Mouse (Mus musculus): ENCODE data around the gene Nmnat2. TPM values are rescaled to one million over a fixed set of nuclear protein-coding genes. Genes with fewer than 3 reads are reported as not detected.

Nmnat2 gene
- polyA plus RNA-seq, 1 experiment from 2014 or later: 99.6 TPM

- 52% methylated on average over 4 of the region's 4 CpGs for WGBS
- Histone ChIP-seq H3K4me1 (ENCODE audit: control insufficient read depth, insufficient read depth, low read length) (no peaks in the 10 kb centered on the region), H3K27me3 (ENCODE audit: control insufficient read depth, insufficient read depth, low read length) (no peaks in the 10 kb centered on the region), H3K4me3 (ENCODE audit: low read depth, low read length) (no peak overlapping the region), H3K4me2 (ENCODE audit: low read depth, low read length) (no peak overlapping the region), H3K9ac (replicated peaks; ENCODE audit: low read depth, low read length) (no peak overlapping the region), H3K27ac (ENCODE audit: low read depth, low read length) (no peak overlapping the region), H3K36me3 (ENCODE audit: control insufficient read depth, insufficient read depth, low read length) (no peaks in the 10 kb centered on the region), H3K9me3 (ENCODE audit: control insufficient read depth, low read length) (no peaks in the 10 kb centered on the region)
- ATAC-seq (ENCODE audit: low read depth): no peak
These were observed 11.8 kb upstream of the Nmnat2 start for GRCm38 (mm10) chr1:152942977-152943376.

- no peaks in the 10 kb centered on the region for H3K36me3 ChIP-seq (ENCODE audit: control insufficient read depth, insufficient read depth, low read length)
- no peak overlapping the region for H3K4me3 ChIP-seq (ENCODE audit: low read depth, low read length)
- H3K9me3 ChIP-seq (ENCODE audit: control insufficient read depth, low read length): no peaks in the 10 kb centered on the region
- no peak overlapping the region for H3K27ac ChIP-seq (ENCODE audit: low read depth, low read length)
- ATAC-seq (ENCODE audit: low read depth): no peak
- 72% methylated on average over 5 of the region's 5 CpGs for WGBS
- no peaks in the 10 kb centered on the region for H3K27me3 ChIP-seq (ENCODE audit: control insufficient read depth, insufficient read depth, low read length)
- no peak overlapping the region for H3K4me2 ChIP-seq (ENCODE audit: low read depth, low read length)
- H3K4me1 ChIP-seq (ENCODE audit: control insufficient read depth, insufficient read depth, low read length): peaks cover 15% of the 10 kb centered on the region
- no peak overlapping the region for H3K9ac ChIP-seq (replicated peaks; ENCODE audit: low read depth, low read length)
These were observed 626 bp upstream of the Nmnat2 start for GRCm38 (mm10) chr1:152954167-152954566.

GRCm38 (mm10) chr1:152955564-152956211 is 895 bp downstream of the Nmnat2 start:
- no peaks in the 10 kb centered on the region for H3K9me3 ChIP-seq (ENCODE audit: control insufficient read depth, low read length)
- no peaks in the 10 kb centered on the region for H3K27me3 ChIP-seq (ENCODE audit: control insufficient read depth, insufficient read depth, low read length)
- peak overlapping the region; percentile 91 for H3K4me2 ChIP-seq (ENCODE audit: low read depth, low read length)
- H3K27ac ChIP-seq (ENCODE audit: low read depth, low read length): peak overlapping the region; percentile 91
- peaks cover 15% of the 10 kb centered on the region for H3K4me1 ChIP-seq (ENCODE audit: control insufficient read depth, insufficient read depth, low read length)
- H3K4me3 ChIP-seq (ENCODE audit: low read depth, low read length): peak overlapping the region; percentile 84
- WGBS: under 1% methylated on average over 40 of the region's 40 CpGs
- peak overlapping the region; percentile 78 for H3K9ac ChIP-seq (replicated peaks; ENCODE audit: low read depth, low read length)
- peak; percentile 64 for ATAC-seq (ENCODE audit: low read depth)
- H3K36me3 ChIP-seq (ENCODE audit: control insufficient read depth, insufficient read depth, low read length): no peaks in the 10 kb centered on the region

- peak; percentile 67 for ATAC-seq (ENCODE audit: low read depth)
- H3K4me3 ChIP-seq (ENCODE audit: low read depth, low read length): peak overlapping the region; percentile 84
- peak overlapping the region; percentile 78 for H3K9ac ChIP-seq (replicated peaks; ENCODE audit: low read depth, low read length)
- no peaks in the 10 kb centered on the region for H3K27me3 ChIP-seq (ENCODE audit: control insufficient read depth, insufficient read depth, low read length)
- H3K4me1 ChIP-seq (ENCODE audit: control insufficient read depth, insufficient read depth, low read length): peaks cover 15% of the 10 kb centered on the region
- 4% methylated on average over 14 of the region's 14 CpGs for WGBS
- no peaks in the 10 kb centered on the region for H3K9me3 ChIP-seq (ENCODE audit: control insufficient read depth, low read length)
- no peaks in the 10 kb centered on the region for H3K36me3 ChIP-seq (ENCODE audit: control insufficient read depth, insufficient read depth, low read length)
- peak overlapping the region; percentile 91 for H3K4me2 ChIP-seq (ENCODE audit: low read depth, low read length)
- H3K27ac ChIP-seq (ENCODE audit: low read depth, low read length): 0 out of 2 replicates have a peak overlapping the region, but pooled peaks have one; percentile 91
These were observed 1.4 kb downstream of the Nmnat2 start for GRCm38 (mm10) chr1:152956221-152956620.

- Histone ChIP-seq H3K9ac (replicated peaks; ENCODE audit: low read depth, low read length) (no peak overlapping the region), H3K27ac (ENCODE audit: low read depth, low read length) (no peak overlapping the region), H3K4me1 (ENCODE audit: control insufficient read depth, insufficient read depth, low read length) (peaks cover 11% of the 10 kb centered on the region), H3K4me2 (ENCODE audit: low read depth, low read length) (no peak overlapping the region), H3K27me3 (ENCODE audit: control insufficient read depth, insufficient read depth, low read length) (no peaks in the 10 kb centered on the region), H3K9me3 (ENCODE audit: control insufficient read depth, low read length) (no peaks in the 10 kb centered on the region), H3K36me3 (ENCODE audit: control insufficient read depth, insufficient read depth, low read length) (no peaks in the 10 kb centered on the region), H3K4me3 (ENCODE audit: low read depth, low read length) (no peak overlapping the region)
- 55% methylated on average over 10 of the region's 10 CpGs for WGBS
- no peak for ATAC-seq (ENCODE audit: low read depth)
These were observed 9.6 kb downstream of the Nmnat2 start for GRCm38 (mm10) chr1:152964344-152964743.

GRCm38 (mm10) chr1:152966222-152966621 is 11.4 kb downstream of the Nmnat2 start:
- peak; percentile 47; the same call in 1 of the 2 replicates for ATAC-seq (ENCODE audit: low read depth)
- no peaks in the 10 kb centered on the region for H3K36me3 ChIP-seq (ENCODE audit: control insufficient read depth, insufficient read depth, low read length)
- no peaks in the 10 kb centered on the region for H3K9me3 ChIP-seq (ENCODE audit: control insufficient read depth, low read length)
- WGBS: 55% methylated on average over 6 of the region's 6 CpGs
- H3K27ac ChIP-seq (ENCODE audit: low read depth, low read length): no peak overlapping the region
- H3K27me3 ChIP-seq (ENCODE audit: control insufficient read depth, insufficient read depth, low read length): no peaks in the 10 kb centered on the region
- peaks cover 11% of the 10 kb centered on the region for H3K4me1 ChIP-seq (ENCODE audit: control insufficient read depth, insufficient read depth, low read length)
- no peak overlapping the region for H3K4me3 ChIP-seq (ENCODE audit: low read depth, low read length)
- no peak overlapping the region for H3K9ac ChIP-seq (replicated peaks; ENCODE audit: low read depth, low read length)
- no peak overlapping the region for H3K4me2 ChIP-seq (ENCODE audit: low read depth, low read length)

- Histone ChIP-seq H3K4me3 (ENCODE audit: low read depth, low read length) (no peak overlapping the region), H3K27ac (ENCODE audit: low read depth, low read length) (no peak overlapping the region), H3K9ac (replicated peaks; ENCODE audit: low read depth, low read length) (no peak overlapping the region), H3K9me3 (ENCODE audit: control insufficient read depth, low read length) (no peaks in the 10 kb centered on the region), H3K4me1 (ENCODE audit: control insufficient read depth, insufficient read depth, low read length) (peaks cover 11% of the 10 kb centered on the region), H3K36me3 (ENCODE audit: control insufficient read depth, insufficient read depth, low read length) (no peaks in the 10 kb centered on the region), H3K4me2 (ENCODE audit: low read depth, low read length) (no peak overlapping the region), H3K27me3 (ENCODE audit: control insufficient read depth, insufficient read depth, low read length) (no peaks in the 10 kb centered on the region)
- 44% methylated on average over 2 of the region's 2 CpGs for WGBS
- ATAC-seq (ENCODE audit: low read depth): peak; percentile 62; the same call in 1 of the 2 replicates
These were observed 11.9 kb downstream of the Nmnat2 start for GRCm38 (mm10) chr1:152966686-152967085.

GRCm38 (mm10) chr1:152969081-152969480 is 14.3 kb downstream of the Nmnat2 start:
- Histone ChIP-seq H3K27me3 (ENCODE audit: control insufficient read depth, insufficient read depth, low read length) (no peaks in the 10 kb centered on the region), H3K36me3 (ENCODE audit: control insufficient read depth, insufficient read depth, low read length) (no peaks in the 10 kb centered on the region), H3K4me3 (ENCODE audit: low read depth, low read length) (no peak overlapping the region), H3K9ac (replicated peaks; ENCODE audit: low read depth, low read length) (no peak overlapping the region), H3K27ac (ENCODE audit: low read depth, low read length) (no peak overlapping the region), H3K4me1 (ENCODE audit: control insufficient read depth, insufficient read depth, low read length) (peaks cover 26% of the 10 kb centered on the region), H3K9me3 (ENCODE audit: control insufficient read depth, low read length) (no peaks in the 10 kb centered on the region), H3K4me2 (ENCODE audit: low read depth, low read length) (no peak overlapping the region)
- ATAC-seq (ENCODE audit: low read depth): no peak
- 66% methylated on average over 4 of the region's 4 CpGs for WGBS

- Histone ChIP-seq H3K27me3 (ENCODE audit: control insufficient read depth, insufficient read depth, low read length) (no peaks in the 10 kb centered on the region), H3K4me3 (ENCODE audit: low read depth, low read length) (no peak overlapping the region), H3K9ac (replicated peaks; ENCODE audit: low read depth, low read length) (no peak overlapping the region; the same call in 1 of the 2 replicates), H3K9me3 (ENCODE audit: control insufficient read depth, low read length) (no peaks in the 10 kb centered on the region), H3K36me3 (ENCODE audit: control insufficient read depth, insufficient read depth, low read length) (no peaks in the 10 kb centered on the region), H3K27ac (ENCODE audit: low read depth, low read length) (peak overlapping the region; percentile 18; the same call in 1 of the 2 replicates), H3K4me1 (ENCODE audit: control insufficient read depth, insufficient read depth, low read length) (peaks cover 17% of the 10 kb centered on the region; the same call in 1 of the 2 replicates), H3K4me2 (ENCODE audit: low read depth, low read length) (no peak overlapping the region)
- peak; percentile 85 for ATAC-seq (ENCODE audit: low read depth)
- 6% methylated on average over 4 of the region's 4 CpGs for WGBS
These were observed 18.2 kb downstream of the Nmnat2 start for GRCm38 (mm10) chr1:152972957-152973356.
